Mouse (Mus musculus): ENCODE results near the gene Cideb. TPM values are rescaled to one million over a fixed set of nuclear protein-coding genes. Genes with fewer than 3 reads are reported as not detected.

Cideb gene
- total and polyA plus RNA-seq, 3 experiments = 0.53 to 2.4 TPM; not detected in 1

GRCm38 (mm10) chr14:55780736-55781135 lies 22.5 kb upstream of the Cideb start:
- Histone ChIP-seq H3K79me2 (ENCODE audit: control insufficient read depth, insufficient read depth, low read length, poor library complexity) (no peaks in the 10 kb centered on the region), H3K4me1 (ENCODE audit: control insufficient read depth in 1 of 2, insufficient read depth in 2 of 2, low read length in 2 of 2) (peaks cover 5 to 12% of the 10 kb centered on the region in 2 experiments; a peak in 3 of 4 replicates), H3K9me3 (replicated peaks; ENCODE audit: insufficient read depth, low read length) (no peaks in the 10 kb centered on the region), H3K9ac (ENCODE audit: control insufficient read depth, low read depth, low read length, poor library complexity, severe bottlenecking) (no peak overlapping the region), H3K36me3 (ENCODE audit: control insufficient read depth in 1 of 2, insufficient read depth in 2 of 2, low read length in 2 of 2) (peaks cover 0 to 7% of the 10 kb centered on the region in 2 experiments; a peak in 2 of 4 replicates), H3K4me3 (ENCODE audit: control insufficient read depth in 1 of 2, insufficient read depth in 1 of 2, low read depth in 2 of 2, low read length in 2 of 2) (no peak overlapping the region), H3K27ac (ENCODE audit: control insufficient read depth, low read depth, low read length) (no peak overlapping the region), H3K27me3 (ENCODE audit: control insufficient read depth in 1 of 2, insufficient read depth in 2 of 2, low read length in 2 of 2) (no peaks in the 10 kb centered on the region)
- TF ChIP-seq GATA1 (IDR thresholded peaks at IDR 0.05; ENCODE audit: low read depth, low read length) (no peak), TCF12 (IDR thresholded peaks at IDR 0.05; ENCODE audit: low read depth, low read length) (no peak)
- no peak for DNase-seq (ENCODE audit: low read depth, low spot score)

- Histone ChIP-seq H3K9ac (ENCODE audit: control insufficient read depth, low read depth, low read length, poor library complexity, severe bottlenecking) (no peak overlapping the region), H3K36me3 (ENCODE audit: control insufficient read depth in 1 of 2, insufficient read depth in 2 of 2, low read length in 2 of 2) (peaks cover 0 to 7% of the 10 kb centered on the region in 2 experiments; a peak in 2 of 4 replicates), H3K4me3 (ENCODE audit: control insufficient read depth in 1 of 2, insufficient read depth in 1 of 2, low read depth in 2 of 2, low read length in 2 of 2) (no peak overlapping the region), H3K27ac (ENCODE audit: control insufficient read depth, low read depth, low read length) (no peak overlapping the region), H3K79me2 (ENCODE audit: control insufficient read depth, insufficient read depth, low read length, poor library complexity) (no peaks in the 10 kb centered on the region), H3K4me1 (ENCODE audit: control insufficient read depth in 1 of 2, insufficient read depth in 2 of 2, low read length in 2 of 2) (peaks cover 5 to 12% of the 10 kb centered on the region in 2 experiments; a peak in 3 of 4 replicates), H3K27me3 (ENCODE audit: control insufficient read depth in 1 of 2, insufficient read depth in 2 of 2, low read length in 2 of 2) (no peaks in the 10 kb centered on the region), H3K9me3 (replicated peaks; ENCODE audit: insufficient read depth, low read length) (no peaks in the 10 kb centered on the region)
- no peak for DNase-seq (ENCODE audit: low read depth, low spot score)
- TF ChIP-seq CTCF (IDR thresholded peaks at IDR 0.05 in 2 of 3, conservative IDR thresholded peaks at IDR 0.05 in 1 of 3; ENCODE audit: control insufficient read depth in 1 of 3, insufficient read depth in 1 of 3, low read depth in 2 of 3, low read length in 3 of 3, poor library complexity in 1 of 3, severe bottlenecking in 1 of 3) (no peak), MYB (IDR thresholded peaks at IDR 0.05; ENCODE audit: low read depth, low read length) (no peak), TAL1 (IDR thresholded peaks at IDR 0.05; ENCODE audit: low read length) (no peak), TBP (IDR thresholded peaks at IDR 0.05; ENCODE audit: low read depth, low read length) (no peak), KAT2A (conservative IDR thresholded peaks at IDR 0.05; ENCODE audit: low read depth, low read length) (no peak), ZNF384 (IDR thresholded peaks at IDR 0.05; ENCODE audit: low read depth, low read length) (no peak), NRF1 (IDR thresholded peaks at IDR 0.05; ENCODE audit: insufficient read depth, low read depth, low read length, poor library complexity, severe bottlenecking) (no peak), EP300 (IDR thresholded peaks at IDR 0.05; ENCODE audit: low read depth in 1 of 2, low read length in 2 of 2) (no peak), RCOR1 (IDR thresholded peaks at IDR 0.05; ENCODE audit: low read depth, low read length) (no peak), E2F4 (IDR thresholded peaks at IDR 0.05; ENCODE audit: borderline replicate concordance, low read depth, low read length) (no peak)
These were observed 21.4 kb upstream of the Cideb start for GRCm38 (mm10) chr14:55779656-55780055.

DNA sequence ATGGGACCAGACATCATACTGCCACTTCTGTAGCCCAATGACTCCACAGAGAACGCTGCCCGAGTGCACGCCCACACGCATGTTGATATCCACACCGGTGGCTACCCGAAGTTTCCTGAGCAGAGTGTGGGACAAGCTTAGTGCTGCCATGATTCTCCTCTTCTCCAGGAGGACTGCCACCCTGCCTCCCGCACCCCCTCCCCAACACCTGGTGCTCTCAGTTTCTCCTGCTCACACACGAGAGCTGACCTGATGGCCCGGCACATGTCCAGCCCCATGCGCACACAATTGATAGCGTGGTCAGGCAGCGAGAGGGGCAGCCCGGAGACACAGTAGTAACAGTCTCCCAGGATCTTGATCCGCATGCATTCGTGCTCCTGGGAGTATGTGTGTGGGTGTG lies 20.4 kb upstream of the Cideb start:
- H3K27ac ChIP-seq (ENCODE audit: control insufficient read depth, low read depth, low read length) = no peak overlapping the region
- H3K27me3 ChIP-seq (ENCODE audit: control insufficient read depth in 1 of 2, insufficient read depth in 2 of 2, low read length in 2 of 2) = no peaks in the 10 kb centered on the region
- H3K79me2 ChIP-seq (ENCODE audit: control insufficient read depth, insufficient read depth, low read length, poor library complexity) = no peaks in the 10 kb centered on the region
- peaks cover 5 to 16% of the 10 kb centered on the region in 2 experiments; a peak in 3 of 4 replicates for H3K4me1 ChIP-seq (ENCODE audit: control insufficient read depth in 1 of 2, insufficient read depth in 2 of 2, low read length in 2 of 2)
- peaks cover 0 to 7% of the 10 kb centered on the region in 2 experiments; a peak in 2 of 4 replicates for H3K36me3 ChIP-seq (ENCODE audit: control insufficient read depth in 1 of 2, insufficient read depth in 2 of 2, low read length in 2 of 2)
- DNase-seq (ENCODE audit: low read depth, low spot score) = no peak
- no peaks in the 10 kb centered on the region for H3K9me3 ChIP-seq (replicated peaks; ENCODE audit: insufficient read depth, low read length)
- H3K4me3 ChIP-seq (ENCODE audit: control insufficient read depth in 1 of 2, insufficient read depth in 1 of 2, low read depth in 2 of 2, low read length in 2 of 2) = no peak overlapping the region
- no peak for TF ChIP-seq POLR2A (IDR thresholded peaks at IDR 0.05; ENCODE audit: control insufficient read depth in 1 of 2, insufficient read depth in 1 of 2, low read depth in 1 of 2, low read length in 2 of 2, poor library complexity in 1 of 2)
- no peak for TF ChIP-seq MYC (IDR thresholded peaks at IDR 0.05; ENCODE audit: low read depth, low read length)
- TF ChIP-seq KAT2A (conservative IDR thresholded peaks at IDR 0.05; ENCODE audit: low read depth, low read length) = no peak
- TF ChIP-seq RAD21 (IDR thresholded peaks at IDR 0.05; ENCODE audit: low read depth, low read length) = no peak
- no peak for TF ChIP-seq MAZ (IDR thresholded peaks at IDR 0.05; ENCODE audit: low read depth, low read length)
- TF ChIP-seq HCFC1 (IDR thresholded peaks at IDR 0.05; ENCODE audit: low read depth, low read length) = no peak
- no peak for TF ChIP-seq SIN3A (IDR thresholded peaks at IDR 0.05; ENCODE audit: low read length)
- no peak for TF ChIP-seq POLR2AphosphoS2 (IDR thresholded peaks at IDR 0.05; ENCODE audit: low read length)
- TF ChIP-seq JUND (IDR thresholded peaks at IDR 0.05; ENCODE audit: low read depth, low read length) = no peak
- no peak for TF ChIP-seq USF1 (IDR thresholded peaks at IDR 0.05; ENCODE audit: low read depth, low read length)
- no peak for TF ChIP-seq CTCF (IDR thresholded peaks at IDR 0.05 in 2 of 3, conservative IDR thresholded peaks at IDR 0.05 in 1 of 3; ENCODE audit: control insufficient read depth in 1 of 3, insufficient read depth in 1 of 3, low read depth in 2 of 3, low read length in 3 of 3, poor library complexity in 1 of 3, severe bottlenecking in 1 of 3)
- no peak for TF ChIP-seq GABPA (IDR thresholded peaks at IDR 0.05; ENCODE audit: low read depth, low read length)
- no peak for TF ChIP-seq ETS1 (IDR thresholded peaks at IDR 0.05; ENCODE audit: low read depth, low read length)
- no peak for TF ChIP-seq NELFE (IDR thresholded peaks at IDR 0.05; ENCODE audit: low read depth, low read length)
- TF ChIP-seq MYB (IDR thresholded peaks at IDR 0.05; ENCODE audit: low read depth, low read length) = no peak
- TF ChIP-seq ELF1 (IDR thresholded peaks at IDR 0.05; ENCODE audit: low read depth, low read length) = no peak
- no peak for TF ChIP-seq UBTF (IDR thresholded peaks at IDR 0.05; ENCODE audit: borderline replicate concordance, insufficient read depth, low read depth, low read length)
- no peak for TF ChIP-seq ZNF384 (IDR thresholded peaks at IDR 0.05; ENCODE audit: low read depth, low read length)
- TF ChIP-seq E2F4 (IDR thresholded peaks at IDR 0.05; ENCODE audit: borderline replicate concordance, low read depth, low read length) = no peak
- no peak overlapping the region for H3K9ac ChIP-seq (ENCODE audit: control insufficient read depth, low read depth, low read length, poor library complexity, severe bottlenecking)
